Mouse (Mus musculus) adrenal gland (tissue): Measurements from ENCODE around the gene Hist1h2bq.
"Not testable (repeated sequence)": the region's sequence is repeated elsewhere in the genome, so short reads cannot be mapped to it uniquely, and the experiment has no call there.

Experiments used
- intact Hi-C: fragments of 180-260 bp; cut with DNase I; formaldehyde crosslinking; loops from one replicate; pipeline ENCODE4 v1.15.1; 2025
- long read RNA-seq, 2 experiments: library from polyadenylated mRNA; unstranded; transcript quantifications; one replicate each; pipeline ENCODE4 v2.0.0; 2020; ENCODE audit warnings: borderline replicate concordance in 1 of 2; ENCODE audit not compliant: insufficient replicate concordance in 1 of 2

Gene Hist1h2bq
- long read RNA-seq, experiment 1, partial matches to known transcripts, result 0 of 1 reads
- long read RNA-seq, experiment 1, other reads (novel, unspliced or antisense), result 0 of 1 reads
- long read RNA-seq, experiment 2, partial matches to known transcripts, result 0 of 1 reads
- long read RNA-seq, experiment 2, other reads (novel, unspliced or antisense), result 1 of 1 reads

DNA sequence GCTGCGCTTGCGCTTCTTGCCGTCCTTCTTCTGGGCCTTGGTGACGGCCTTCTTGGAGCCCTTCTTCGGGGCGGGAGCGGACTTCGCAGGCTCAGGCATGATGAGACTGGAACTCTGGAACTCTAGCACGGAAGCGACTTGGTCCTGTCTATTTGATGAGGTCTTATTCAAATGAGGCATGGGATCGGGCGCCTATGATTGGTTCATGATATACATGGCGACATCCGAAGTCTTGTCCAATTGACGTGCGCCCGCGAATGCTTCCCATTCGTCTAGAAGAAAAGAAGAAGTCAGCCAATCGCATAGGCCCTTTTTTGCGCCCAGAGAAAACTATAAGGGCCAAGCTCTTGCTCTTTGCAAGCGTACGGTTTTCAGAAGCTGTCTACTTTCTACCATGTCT lies at the start of gene Hist1h2bq, which contains the start of gene Hist1h2ao:
Hist1h2bq (minus strand) TSS at position 125 of the 400 bp plus-strand sequence.
Hist1h2ao (plus strand) TSS at position 393 of the 400 bp plus-strand sequence.
- intact Hi-C loops, result not testable (repeated sequence)

DNA sequence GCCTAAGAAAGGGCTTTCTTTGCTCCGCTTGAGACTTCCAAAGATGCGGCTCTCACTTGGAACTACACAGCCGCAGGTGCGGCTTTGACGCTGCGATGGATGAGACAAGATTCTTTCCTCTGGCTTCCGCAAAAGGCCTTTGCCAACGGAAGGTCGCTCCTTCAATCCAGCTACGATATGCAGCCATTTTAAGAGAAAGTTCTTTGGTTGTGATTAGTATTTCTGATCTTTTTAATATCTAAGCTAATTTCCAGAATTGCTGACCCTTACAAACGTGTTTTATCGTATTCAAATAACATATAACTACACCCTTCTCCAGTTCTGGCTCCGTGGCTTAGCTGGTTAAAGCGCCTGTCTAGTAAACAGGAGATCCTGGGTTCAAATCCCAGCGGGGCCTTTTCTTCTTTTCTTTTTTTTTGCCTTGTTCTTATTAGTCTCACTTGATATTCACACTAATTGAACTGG lies 45.7 kb upstream of the Hist1h2bq start:
- intact Hi-C loops, result no loop called here

DNA sequence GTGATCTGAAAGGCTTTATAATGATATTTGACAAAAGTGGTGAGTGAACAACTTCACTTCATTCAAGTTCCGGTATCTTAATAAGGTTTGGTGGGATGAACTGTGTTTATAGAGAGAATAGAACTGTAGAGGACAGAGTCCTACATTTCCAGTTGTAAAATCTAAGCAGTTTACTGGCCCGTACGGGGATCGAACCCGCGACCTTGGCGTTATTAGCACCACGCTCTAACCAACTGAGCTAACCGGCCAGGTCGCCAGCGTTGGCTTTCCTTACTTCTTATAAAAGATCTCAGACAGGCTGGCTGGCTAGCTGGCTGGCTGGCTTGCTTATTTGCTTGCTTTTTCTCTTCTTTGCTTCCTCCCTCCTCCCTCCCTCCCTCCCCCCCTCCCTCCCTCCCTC lies 45.1 kb upstream of the Hist1h2bq start:
- intact Hi-C loops, result no loop called here

GRCm38 (mm10) chr13:21852215-21852945 lies 42.4 kb upstream of the Hist1h2bq start:
- intact Hi-C loops, result no loop called here

GRCm38 (mm10) chr13:21850696-21851095 lies 40.7 kb upstream of the Hist1h2bq start:
- intact Hi-C loops, result not testable (repeated sequence)

GRCm38 (mm10) chr13:21847883-21848282 lies 37.9 kb upstream of the Hist1h2bq start:
- intact Hi-C loops, result no loop called here

DNA sequence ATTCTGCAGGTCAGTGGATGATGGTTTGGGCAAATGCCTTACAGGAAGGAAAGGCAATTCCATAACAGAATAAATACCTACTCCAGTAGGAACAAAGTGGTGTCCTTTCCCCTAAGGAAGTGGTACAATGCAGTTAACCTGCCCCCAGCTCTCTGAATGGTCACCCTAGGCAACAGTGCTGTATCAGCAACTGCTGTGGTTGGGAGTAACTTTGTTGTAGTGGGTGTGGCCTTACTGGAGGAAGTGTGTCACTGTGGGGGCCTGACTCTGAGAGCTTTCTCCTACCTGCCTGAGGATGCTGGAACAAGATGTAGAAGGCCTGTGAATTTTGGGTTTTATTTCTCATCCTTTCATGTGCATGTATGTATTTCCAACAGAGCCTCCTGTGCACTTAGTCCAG lies 36.4 kb upstream of the Hist1h2bq start:
- intact Hi-C loops, result not testable (repeated sequence)

DNA sequence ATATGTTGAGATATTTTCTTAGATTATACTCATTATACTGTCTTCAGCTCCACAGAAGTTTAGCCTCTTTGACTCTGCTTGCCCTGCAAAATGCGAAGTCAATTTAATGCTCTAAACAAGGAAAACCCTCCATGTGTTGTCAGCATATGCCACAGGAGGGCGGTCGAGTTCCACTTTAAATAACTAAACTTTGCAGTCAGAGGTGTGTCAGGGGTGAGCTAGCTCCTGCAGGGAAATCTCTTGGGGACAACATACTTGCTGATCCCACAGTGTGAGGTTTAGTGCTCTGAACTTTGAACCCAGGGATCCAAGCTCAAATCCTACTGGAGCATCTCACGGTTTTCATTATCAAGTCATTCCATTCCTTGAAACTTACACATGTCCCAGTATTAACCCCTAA lies 30.5 kb upstream of the Hist1h2bq start:
- intact Hi-C loops, result not testable (repeated sequence)

- intact Hi-C loops, result not testable (repeated sequence)
Measured at GRCm38 (mm10) chr13:21833461-21833860, 23.5 kb upstream of the Hist1h2bq start, which contains the start of the genes Hist1h2ap and Hist1h2br. TSS of gene Hist1h2ap (minus strand) at chr13:21833507. TSS of gene Hist1h2br (plus strand) at chr13:21833743.

- intact Hi-C loops, result not testable (repeated sequence)
Measured at GRCm38 (mm10) chr13:21831418-21832394, 21.7 kb upstream of the Hist1h2bq start, which contains the start of gene Hist1h4n. TSS of gene Hist1h4n (minus strand) at chr13:21832196.

- intact Hi-C loops, result no loop called here
Measured at GRCm38 (mm10) chr13:21830344-21830743, 20.3 kb upstream of the Hist1h2bq start.

GRCm38 (mm10) chr13:21828511-21828910 lies 18.5 kb upstream of the Hist1h2bq start:
- intact Hi-C loops, result no loop called here

DNA sequence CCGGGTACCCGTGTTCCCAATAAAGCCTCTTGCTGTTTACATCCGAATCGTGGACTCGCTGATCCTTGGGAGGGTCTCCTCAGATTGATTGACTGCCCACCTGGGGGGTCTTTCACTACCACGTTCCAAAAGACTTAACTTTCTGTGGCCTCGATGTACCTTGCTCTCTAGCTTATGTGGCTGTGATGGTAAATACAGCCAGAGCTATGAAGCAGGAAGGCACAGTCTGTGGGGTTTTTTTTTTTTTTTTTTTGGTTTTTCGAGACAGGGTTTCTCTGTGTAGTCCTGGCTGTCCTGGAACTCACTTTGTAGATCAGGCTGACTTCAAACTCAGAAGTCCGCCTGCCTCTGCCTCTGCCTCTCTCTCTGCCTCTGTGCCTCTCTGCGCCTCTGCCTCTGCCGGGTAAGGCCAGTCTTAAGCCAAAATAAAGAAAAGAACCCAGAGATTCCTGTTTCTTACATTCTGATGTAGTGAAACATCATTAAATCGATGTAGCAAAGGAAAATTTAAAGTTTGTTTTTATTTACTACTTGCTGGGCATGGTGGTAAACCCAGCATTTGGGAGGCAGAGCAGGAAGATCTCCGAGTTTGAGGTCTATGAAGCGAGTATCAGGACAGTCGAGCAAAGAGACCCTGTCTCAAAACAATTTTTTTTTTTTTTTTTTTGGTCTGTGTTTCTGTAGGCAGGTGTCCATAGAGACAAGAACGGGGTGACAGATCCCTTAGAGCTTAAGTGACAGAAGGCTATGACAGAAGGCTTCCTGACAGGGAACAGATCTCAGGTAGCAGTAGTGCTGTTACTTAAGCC lies 10.3 kb upstream of the Hist1h2bq start:
- intact Hi-C loops, result not testable (repeated sequence)

GRCm38 (mm10) chr13:21812092-21812491 lies 2.1 kb upstream of the Hist1h2bq start:
- intact Hi-C loops, result not testable (repeated sequence)

- intact Hi-C loops, result not testable (repeated sequence)
Measured at GRCm38 (mm10) chr13:21811539-21811938, 1.5 kb upstream of the Hist1h2bq start, which contains the start of gene Hist1h4m. TSS of gene Hist1h4m (plus strand) at chr13:21811746.

DNA sequence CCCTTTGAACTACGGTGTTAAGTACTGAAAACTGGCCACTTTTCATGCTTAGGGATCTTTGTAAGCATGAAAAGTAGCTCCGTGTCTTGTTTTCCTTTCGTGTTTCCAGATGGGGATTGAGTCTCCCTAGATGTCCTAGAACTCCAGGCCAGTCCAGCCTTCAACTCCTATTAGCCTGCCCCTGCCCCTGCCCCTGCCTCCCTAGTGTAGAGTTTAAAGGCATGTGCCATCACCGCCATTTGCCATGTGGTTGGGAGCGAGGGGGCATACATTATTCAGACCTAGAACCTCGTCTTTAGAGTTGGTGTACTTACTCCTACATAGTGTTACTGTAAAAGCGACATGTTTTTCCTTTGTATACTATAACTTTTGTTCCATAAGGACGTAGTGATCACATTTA lies 1.1 kb upstream of the Hist1h2bq start:
- intact Hi-C loops, result not testable (repeated sequence)

- intact Hi-C loops, result not testable (repeated sequence)
Measured at GRCm38 (mm10) chr13:21803058-21803457, 6.9 kb downstream of the Hist1h2bq start.

- intact Hi-C loops, result not testable (repeated sequence)
Measured at GRCm38 (mm10) chr13:21797163-21797562, 12.8 kb downstream of the Hist1h2bq start.

GRCm38 (mm10) chr13:21795584-21795983 lies 14.4 kb downstream of the Hist1h2bq start:
- intact Hi-C loops, result no loop called here

DNA sequence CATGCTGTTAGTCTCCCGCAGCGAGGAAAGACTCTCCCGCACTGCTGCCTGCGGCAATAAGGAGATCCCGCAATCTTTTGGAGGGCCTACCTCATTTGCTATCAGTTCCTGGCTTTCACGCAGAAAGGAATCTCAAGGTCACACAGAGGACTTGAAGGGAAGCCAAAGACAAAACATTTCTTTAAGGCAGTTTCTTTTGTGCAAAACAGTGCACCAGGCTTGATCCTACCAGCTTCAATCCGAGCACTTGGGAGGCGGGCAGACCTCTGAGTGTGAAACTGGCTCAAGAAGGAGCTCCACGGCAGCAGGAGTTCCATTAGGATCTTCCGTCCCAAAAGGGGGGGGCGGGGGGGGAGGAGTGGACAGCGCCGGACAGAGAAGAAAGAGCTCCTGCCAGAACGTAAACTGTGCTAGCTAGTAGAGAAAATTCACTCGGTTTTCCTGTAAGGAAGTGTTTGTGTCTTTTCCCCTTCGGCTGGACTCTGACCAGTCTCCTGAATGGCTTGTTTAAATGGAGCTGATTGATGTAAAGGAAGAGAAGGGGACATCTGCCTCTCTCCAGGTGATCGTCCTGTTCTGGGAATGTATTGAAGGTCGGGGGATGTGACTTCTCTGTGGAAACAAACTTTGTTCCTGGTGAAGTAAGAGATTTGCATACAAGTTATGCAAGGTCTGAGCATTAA lies 19.3 kb downstream of the Hist1h2bq start:
- intact Hi-C loops, result no loop called here
